Mouse (Mus musculus): ENCODE results near the gene Dab2ip.

The Dab2ip gene

GRCm38 (mm10) chr2:35621796-35622195, 63.7 kb downstream of the Dab2ip start:
- no peak for DNase-seq (ENCODE audit: extremely low spot score, low read depth, low spot score)

GRCm38 (mm10) chr2:35622261-35623103, 64.4 kb downstream of the Dab2ip start:
- DNase-seq (ENCODE audit: extremely low spot score, low read depth, low spot score): no peak

- DNase-seq (ENCODE audit: extremely low spot score, low read depth, low spot score): no peak
Observed at GRCm38 (mm10) chr2:35623104-35623377, 65.0 kb downstream of the Dab2ip start.

GRCm38 (mm10) chr2:35623431-35624148, 65.5 kb downstream of the Dab2ip start:
- no peak for DNase-seq (ENCODE audit: extremely low spot score, low read depth, low spot score)

GRCm38 (mm10) chr2:35624380-35625006, 66.4 kb downstream of the Dab2ip start:
- no peak for DNase-seq (ENCODE audit: extremely low spot score, low read depth, low spot score)

- DNase-seq (ENCODE audit: extremely low spot score, low read depth, low spot score): no peak
Observed at GRCm38 (mm10) chr2:35625007-35625380, 66.9 kb downstream of the Dab2ip start.

GRCm38 (mm10) chr2:35625526-35625925, 67.5 kb downstream of the Dab2ip start:
- no peak for DNase-seq (ENCODE audit: extremely low spot score, low read depth, low spot score)

- DNase-seq (ENCODE audit: extremely low spot score, low read depth, low spot score): no peak
Observed at GRCm38 (mm10) chr2:35626181-35626727, 68.2 kb downstream of the Dab2ip start.

- no peak for DNase-seq (ENCODE audit: extremely low spot score, low read depth, low spot score)
Observed at GRCm38 (mm10) chr2:35627298-35627898, 69.3 kb downstream of the Dab2ip start.

- no peak for DNase-seq (ENCODE audit: extremely low spot score, low read depth, low spot score)
Observed at GRCm38 (mm10) chr2:35628052-35628451, 70.0 kb downstream of the Dab2ip start.

GRCm38 (mm10) chr2:35628656-35629055, 70.6 kb downstream of the Dab2ip start:
- no peak for DNase-seq (ENCODE audit: extremely low spot score, low read depth, low spot score)

GRCm38 (mm10) chr2:35629126-35629525, 71.1 kb downstream of the Dab2ip start:
- DNase-seq (ENCODE audit: extremely low spot score, low read depth, low spot score): no peak

GRCm38 (mm10) chr2:35633392-35633791, 75.3 kb downstream of the Dab2ip start:
- no peak for DNase-seq (ENCODE audit: extremely low spot score, low read depth, low spot score)

GRCm38 (mm10) chr2:35634963-35635362, 76.9 kb downstream of the Dab2ip start:
- no peak for DNase-seq (ENCODE audit: extremely low spot score, low read depth, low spot score)

GRCm38 (mm10) chr2:35635541-35635940, 77.5 kb downstream of the Dab2ip start:
- no peak for DNase-seq (ENCODE audit: extremely low spot score, low read depth, low spot score)

GRCm38 (mm10) chr2:35637880-35638535, 79.9 kb downstream of the Dab2ip start:
- DNase-seq (ENCODE audit: extremely low spot score, low read depth, low spot score): no peak

GRCm38 (mm10) chr2:35639799-35640198, 81.7 kb downstream of the Dab2ip start:
- no peak for DNase-seq (ENCODE audit: extremely low spot score, low read depth, low spot score)

- DNase-seq (ENCODE audit: extremely low spot score, low read depth, low spot score): no peak
Observed at GRCm38 (mm10) chr2:35640576-35640975, 82.5 kb downstream of the Dab2ip start.

- no peak for DNase-seq (ENCODE audit: extremely low spot score, low read depth, low spot score)
Observed at GRCm38 (mm10) chr2:35642224-35642623, 84.2 kb downstream of the Dab2ip start.

- DNase-seq (ENCODE audit: extremely low spot score, low read depth, low spot score): no peak
Observed at GRCm38 (mm10) chr2:35646553-35646952, 88.5 kb downstream of the Dab2ip start.

GRCm38 (mm10) chr2:35649708-35650107, 91.6 kb downstream of the Dab2ip start:
- DNase-seq (ENCODE audit: extremely low spot score, low read depth, low spot score): no peak
